Mouse (Mus musculus) liver, embryonic 11.5 days (tissue): Measurements from ENCODE around the gene Taok3. TPM values are rescaled to one million over a fixed set of nuclear protein-coding genes. Genes with fewer than 3 reads are reported as not detected.

Experiments
- ATAC-seq: fragments of 200-750 bp; cut with Nextera tagmentation; replicated peaks from 2 replicates; pipeline ENCODE4 v1.8.0; 2017; ENCODE audit warnings: moderate number of reproducible peaks, mild to moderate bottlenecking, moderate TSS enrichment, moderate library complexity; ENCODE audit not compliant: low FRiP score
- DNase-seq: peaks from one replicate; pipeline ENCODE4 v3.0.0-alpha.2; 2017; ENCODE audit warnings: low spot score
- H3K27ac ChIP-seq: fragments of 300-500 bp; sonication (generic); 2 replicates; pipeline ENCODE4 v1.5.1; 2014; ENCODE audit warnings: mild to moderate bottlenecking, low read depth, low read length, control low read depth
- H3K27me3 ChIP-seq: fragments of 300-500 bp; sonication (generic); replicated peaks from 2 replicates; pipeline ENCODE4 v1.6.1; 2014; ENCODE audit warnings: low read length, mixed read lengths; ENCODE audit not compliant: control insufficient read depth, insufficient read depth
- H3K36me3 ChIP-seq: fragments of 300-500 bp; sonication (generic); 2 replicates; pipeline ENCODE4 v1.6.1; 2014; ENCODE audit warnings: mild to moderate bottlenecking, low read length, moderate library complexity, mixed read lengths; ENCODE audit not compliant: control insufficient read depth, insufficient read depth
- H3K4me1 ChIP-seq: fragments of 300-500 bp; sonication (generic); replicated peaks from 2 replicates; pipeline ENCODE4 v1.6.1; 2014; ENCODE audit warnings: low read length, mixed read lengths; ENCODE audit not compliant: control insufficient read depth, insufficient read depth
- H3K4me2 ChIP-seq: fragments of 300-500 bp; sonication (generic); 2 replicates; pipeline ENCODE4 v1.6.1; 2014; ENCODE audit warnings: mild to moderate bottlenecking, control low read depth, moderate library complexity
- H3K4me3 ChIP-seq: fragments of 300-500 bp; sonication (generic); 2 replicates; pipeline ENCODE4 v1.5.1; 2014; ENCODE audit warnings: low read depth, low read length, control low read depth
- H3K9ac ChIP-seq: fragments of 300-500 bp; sonication (generic); 2 replicates; pipeline ENCODE4 v1.6.1; 2014; ENCODE audit warnings: low read depth, low read length, control low read depth
- H3K9me3 ChIP-seq: fragments of 300-500 bp; sonication (generic); 2 replicates; pipeline ENCODE4 v1.6.1; 2016; ENCODE audit warnings: low read length, inconsistent platforms, mixed read lengths; ENCODE audit not compliant: control insufficient read depth
- WGBS: fragments of 180-500 bp; shearing (Covaris S2); extraction: QIAGEN DNeasy Blood & Tissue Kit; methylation state at CpG from one replicate; pipeline ENCODE4 v1.1.7; 2014; 5-methylcytosine and 5-hydroxymethylcytosine counted together
- polyA plus RNA-seq: library from polyadenylated mRNA; unstranded; fragments of >200 nt; fragmentation: Nextera tagmentation; extraction: Ambion mirVana; gene quantifications from 2 replicates; pipeline ENCODE4 v1.2.1, GENCODE M21; 2014

Gene Taok3
- polyA plus RNA-seq, 1 experiment from 2014 or later, result 69.3 TPM

GRCm38 (mm10) chr5:117134066-117134888 is 14.3 kb downstream of the Taok3 start:
- Histone ChIP-seq H3K4me1 (peaks cover 58% of the 10 kb centered on the region), H3K27ac (peak overlapping the region; percentile 98), H3K4me2 (peak overlapping the region; percentile 91), H3K27me3 (no peaks in the 10 kb centered on the region), H3K36me3 (no peaks in the 10 kb centered on the region; the same call in 1 of the 2 replicates), H3K9me3 (no peaks in the 10 kb centered on the region), H3K9ac (peak overlapping the region; percentile 84), H3K4me3 (peak overlapping the region; percentile 68)
- DNase-seq (peak; percentile 56), ATAC-seq (peak; percentile 65)
- WGBS, result 27% methylated on average over 19 of the region's 19 CpGs

- ATAC-seq, result no peak
- Histone ChIP-seq H3K9ac (peak overlapping the region; percentile 84), H3K4me2 (peak overlapping the region; percentile 91), H3K27ac (peak overlapping the region; percentile 98), H3K4me3 (peak overlapping the region; percentile 68), H3K9me3 (no peaks in the 10 kb centered on the region), H3K4me1 (peaks cover 65% of the 10 kb centered on the region), H3K27me3 (no peaks in the 10 kb centered on the region), H3K36me3 (no peaks in the 10 kb centered on the region; the same call in 1 of the 2 replicates)
- 32% methylated on average over 3 of the region's 3 CpGs for WGBS
- DNase-seq, result no peak
Observed at GRCm38 (mm10) chr5:117134889-117135456, 15.0 kb downstream of the Taok3 start.

GRCm38 (mm10) chr5:117135869-117136268 is 15.9 kb downstream of the Taok3 start:
- Histone ChIP-seq H3K9me3 (no peaks in the 10 kb centered on the region), H3K27ac (peak overlapping the region; percentile 98), H3K9ac (peak overlapping the region; percentile 60), H3K4me2 (peak overlapping the region; percentile 91), H3K4me3 (peak overlapping the region; percentile 68), H3K4me1 (peaks cover 74% of the 10 kb centered on the region), H3K36me3 (no peaks in the 10 kb centered on the region; the same call in 1 of the 2 replicates), H3K27me3 (no peaks in the 10 kb centered on the region)
- DNase-seq, result peak; percentile 70
- WGBS, result 1% methylated on average over 9 of the region's 9 CpGs
- peak; percentile 31 for ATAC-seq

GRCm38 (mm10) chr5:117136570-117136969 is 16.6 kb downstream of the Taok3 start:
- H3K4me3 ChIP-seq, result peak overlapping the region; percentile 40
- peaks cover 76% of the 10 kb centered on the region for H3K4me1 ChIP-seq
- DNase-seq (no peak), ATAC-seq (no peak)
- no peaks in the 10 kb centered on the region; the same call in 1 of the 2 replicates for H3K36me3 ChIP-seq
- WGBS, result 42% methylated on average over 5 of the region's 5 CpGs
- no peaks in the 10 kb centered on the region for H3K9me3 ChIP-seq
- no peaks in the 10 kb centered on the region for H3K27me3 ChIP-seq
- peak overlapping the region; percentile 91 for H3K4me2 ChIP-seq
- H3K9ac ChIP-seq, result no peak overlapping the region
- peak overlapping the region; percentile 98 for H3K27ac ChIP-seq

- Histone ChIP-seq H3K36me3 (no peaks in the 10 kb centered on the region; the same call in 1 of the 2 replicates), H3K4me1 (peaks cover 80% of the 10 kb centered on the region), H3K27me3 (no peaks in the 10 kb centered on the region), H3K4me3 (peak overlapping the region; percentile 40), H3K4me2 (peak overlapping the region; percentile 91), H3K9ac (peak overlapping the region; percentile 60), H3K9me3 (no peaks in the 10 kb centered on the region), H3K27ac (peak overlapping the region; percentile 98)
- 40% methylated on average over 10 of the region's 10 CpGs for WGBS
- DNase-seq (no peak), ATAC-seq (no peak)
Observed at GRCm38 (mm10) chr5:117137011-117137410, 17.1 kb downstream of the Taok3 start.

GRCm38 (mm10) chr5:117137594-117137993 is 17.7 kb downstream of the Taok3 start:
- peak overlapping the region; percentile 91 for H3K4me2 ChIP-seq
- peak overlapping the region; percentile 98 for H3K27ac ChIP-seq
- peaks cover 81% of the 10 kb centered on the region for H3K4me1 ChIP-seq
- H3K4me3 ChIP-seq, result peak overlapping the region; percentile 40
- H3K9me3 ChIP-seq, result no peaks in the 10 kb centered on the region
- no peaks in the 10 kb centered on the region for H3K27me3 ChIP-seq
- ATAC-seq (peak; percentile 54), DNase-seq (no peak)
- no peaks in the 10 kb centered on the region; the same call in 1 of the 2 replicates for H3K36me3 ChIP-seq
- 50% methylated on average over 8 of the region's 8 CpGs for WGBS
- H3K9ac ChIP-seq, result peak overlapping the region; percentile 60

GRCm38 (mm10) chr5:117138295-117138988 is 18.5 kb downstream of the Taok3 start:
- H3K27me3 ChIP-seq, result no peaks in the 10 kb centered on the region
- WGBS, result 37% methylated on average over 11 of the region's 11 CpGs
- H3K36me3 ChIP-seq, result no peaks in the 10 kb centered on the region; the same call in 1 of the 2 replicates
- ATAC-seq (peak; percentile 79), DNase-seq (peak; percentile 64)
- peak overlapping the region; percentile 54 for H3K9ac ChIP-seq
- H3K4me3 ChIP-seq, result peak overlapping the region; percentile 40; the same call in 1 of the 2 replicates
- H3K27ac ChIP-seq, result peak overlapping the region; percentile 98
- H3K4me1 ChIP-seq, result peaks cover 82% of the 10 kb centered on the region
- no peaks in the 10 kb centered on the region for H3K9me3 ChIP-seq
- peak overlapping the region; percentile 91 for H3K4me2 ChIP-seq

GRCm38 (mm10) chr5:117139822-117140221 is 19.9 kb downstream of the Taok3 start:
- Histone ChIP-seq H3K36me3 (no peaks in the 10 kb centered on the region; the same call in 1 of the 2 replicates), H3K9me3 (no peaks in the 10 kb centered on the region), H3K27ac (peak overlapping the region; percentile 27; the same call in 1 of the 2 replicates), H3K4me1 (peaks cover 77% of the 10 kb centered on the region), H3K4me3 (no peak overlapping the region), H3K27me3 (no peaks in the 10 kb centered on the region), H3K4me2 (no peak overlapping the region), H3K9ac (no peak overlapping the region)
- ATAC-seq, result no peak
- no peak for DNase-seq
- 72% methylated on average over 8 of the region's 8 CpGs for WGBS
